Mouse (Mus musculus) brain, embryonic 14.5 days (tissue): ENCODE results near the gene Col4a3. TPM values are rescaled to one million over a fixed set of nuclear protein-coding genes. Genes with fewer than 3 reads are reported as not detected.

ENCODE experiments used
- DNase-seq: peaks from one replicate; pipeline ENCODE4 v3.0.0-alpha.2; 2011; ENCODE audit warnings: low read depth
- CTCF ChIP-seq: fragments of 200-500 bp; IDR thresholded peaks from 2 replicates; pipeline ENCODE4 v1.5.1; 2012; ENCODE audit warnings: inconsistent platforms, mild to moderate bottlenecking, moderate library complexity, borderline replicate concordance; ENCODE audit not compliant: insufficient read depth, insufficient read length; ENCODE audit errors: extremely low read depth
- POLR2A ChIP-seq: fragments of 200-500 bp; IDR thresholded peaks from 2 replicates; pipeline ENCODE4 v1.6.1; 2012; ENCODE audit warnings: mild to moderate bottlenecking, inconsistent platforms, borderline replicate concordance; ENCODE audit not compliant: poor library complexity, insufficient read depth, insufficient read length, severe bottlenecking; ENCODE audit errors: extremely low read depth
- polyA plus RNA-seq: library from polyadenylated mRNA; depleted of rRNA; stranded (reverse); fragments of >200 nt; gene quantifications from 2 replicates; pipeline ENCODE4 v1.2.3, GENCODE M21; 2012

Col4a3 gene
- polyA plus RNA-seq, 1 experiment: 0.25 TPM

- TF ChIP-seq POLR2A (no peak), CTCF (no peak)
Measured at GRCm38 (mm10) chr1:82717816-82718512, 131.2 kb downstream of the Col4a3 start.

GRCm38 (mm10) chr1:82724339-82725025 lies 137.8 kb downstream of the Col4a3 start, which contains the start of gene Mff:
TSS of gene Mff (plus strand) at chr1:82724890.
- peak; percentile 99 for DNase-seq
- peak; percentile 91 for TF ChIP-seq POLR2A
- no peak for TF ChIP-seq CTCF

More at GRCm38 (mm10) chr1:82717816-82718512, 131.2 kb downstream of the Col4a3 start:
- no peak for DNase-seq

DNA sequence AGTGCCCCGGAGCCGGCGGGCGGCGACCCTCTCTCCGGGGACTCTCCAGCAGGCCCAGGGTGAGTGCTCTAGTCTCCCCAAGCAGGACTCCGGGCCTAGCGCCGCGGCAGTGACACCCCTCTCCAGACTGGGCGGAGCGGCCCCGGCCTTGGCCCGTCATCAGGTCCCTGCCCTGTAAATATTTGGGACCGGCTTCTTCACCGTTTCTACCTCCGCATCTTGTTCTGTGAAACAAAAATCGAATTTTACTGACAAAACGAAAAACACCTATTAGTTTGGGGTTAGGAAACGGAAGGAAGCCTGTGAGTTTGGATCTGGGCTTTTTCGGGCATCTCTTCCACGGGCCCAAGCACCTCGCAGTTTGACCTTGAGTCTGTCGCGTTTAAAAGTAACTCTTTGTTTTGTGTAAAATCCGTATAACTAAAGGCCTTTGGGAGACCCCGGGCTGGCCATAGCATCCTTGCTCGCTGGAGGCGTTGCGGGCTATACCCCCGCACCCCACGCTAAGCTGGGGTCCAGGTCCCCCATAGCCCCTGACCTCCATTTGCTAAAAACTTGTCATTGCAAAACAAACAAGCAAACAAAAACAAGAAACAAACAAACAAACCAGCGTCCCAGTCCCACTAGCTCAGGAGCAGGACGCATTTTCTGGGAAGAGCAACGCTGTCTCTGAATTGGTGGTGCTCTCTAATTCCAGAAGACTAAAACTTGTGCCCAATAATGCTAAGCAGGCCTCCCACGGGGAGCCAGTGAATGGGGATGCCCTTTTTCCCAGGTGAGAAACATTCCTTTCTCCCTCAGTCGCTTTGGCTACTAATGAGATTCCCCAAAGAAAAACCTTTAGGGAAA lies 138.5 kb downstream of the Col4a3 start:
- DNase-seq: no peak
- no peak for TF ChIP-seq POLR2A
- no peak for TF ChIP-seq CTCF

DNA sequence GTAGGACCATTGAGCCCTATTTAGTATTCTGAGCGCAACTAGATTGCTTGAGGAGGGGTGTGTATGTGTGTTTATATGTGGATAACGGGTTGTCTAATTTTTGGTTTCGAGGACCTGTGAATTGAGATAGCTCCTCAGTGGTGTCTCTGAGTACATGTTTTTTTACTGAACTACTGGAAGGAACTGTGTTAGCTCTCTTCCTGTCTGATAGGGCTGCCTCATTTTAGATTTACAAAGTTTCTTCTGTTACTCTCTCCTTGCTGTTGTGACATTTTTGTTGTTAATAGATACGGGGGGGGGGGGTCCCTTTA lies 139.1 kb downstream of the Col4a3 start:
- DNase-seq: no peak
- TF ChIP-seq POLR2A (no peak), CTCF (no peak)

DNA sequence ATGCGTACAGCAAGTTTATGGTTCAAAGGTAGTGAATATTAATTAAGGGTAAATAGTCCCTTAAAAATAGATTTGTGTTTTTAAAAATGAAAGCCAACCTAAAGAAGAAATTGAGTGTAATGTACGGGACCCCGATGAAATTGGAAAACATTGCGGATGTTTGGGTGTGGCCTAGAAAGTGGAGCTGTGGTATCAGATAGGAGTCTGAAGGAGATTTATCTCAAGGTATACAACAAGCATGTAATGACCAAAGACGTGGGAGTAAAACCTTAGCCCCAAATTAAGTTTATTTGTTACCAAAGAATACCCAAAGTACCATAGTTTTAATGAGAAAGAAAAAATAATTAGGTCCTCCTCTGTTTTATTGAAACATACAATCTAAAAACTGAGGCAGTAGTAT lies 139.8 kb downstream of the Col4a3 start:
- TF ChIP-seq POLR2A (no peak), CTCF (no peak)
- DNase-seq: no peak

- no peak for DNase-seq
- TF ChIP-seq CTCF: no peak
- TF ChIP-seq POLR2A: no peak
Measured at GRCm38 (mm10) chr1:82733357-82733756, 146.6 kb downstream of the Col4a3 start.

DNA sequence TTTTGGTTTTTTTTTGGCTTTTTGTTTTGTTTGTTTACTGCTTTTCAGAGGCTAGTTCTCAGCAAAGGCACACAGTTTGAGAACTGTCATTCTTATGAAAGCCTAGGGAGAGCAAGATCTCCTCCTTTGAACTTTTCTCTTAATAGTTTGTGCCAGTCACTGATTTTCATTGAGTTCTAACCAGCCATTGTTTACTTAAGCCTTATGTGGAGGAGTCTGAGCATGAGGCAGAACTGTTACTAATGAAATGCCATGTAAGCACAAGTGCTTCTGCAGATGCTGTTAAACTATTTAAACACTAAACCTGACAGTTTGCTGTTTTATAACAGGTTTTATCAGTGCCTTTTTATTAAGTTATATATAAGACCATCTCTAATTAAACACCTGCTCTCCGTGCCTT lies 151.3 kb downstream of the Col4a3 start:
- TF ChIP-seq POLR2A (no peak), CTCF (no peak)
- no peak for DNase-seq

GRCm38 (mm10) chr1:82741539-82741938 lies 154.8 kb downstream of the Col4a3 start:
- no peak for DNase-seq
- TF ChIP-seq CTCF: no peak
- TF ChIP-seq POLR2A: no peak

DNA sequence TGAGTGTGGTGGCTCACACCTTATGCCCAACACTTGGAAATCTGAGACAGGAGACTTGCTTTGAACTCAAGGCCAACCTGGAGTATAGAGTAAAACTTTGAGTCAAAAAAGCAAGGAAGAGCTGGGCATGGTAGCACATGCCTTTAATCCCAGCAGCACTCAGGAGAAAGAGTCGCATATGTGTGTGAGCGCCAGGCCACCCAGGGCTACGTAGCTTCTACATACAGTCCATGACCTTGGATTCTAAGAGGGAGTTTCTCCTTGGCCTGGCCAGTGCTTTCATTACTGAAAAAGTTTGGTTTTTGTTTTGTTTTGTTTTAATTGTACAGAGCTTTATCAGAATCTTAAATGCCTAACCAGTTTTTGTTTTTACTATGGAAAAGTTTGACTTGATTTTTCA lies 157.2 kb downstream of the Col4a3 start:
- TF ChIP-seq POLR2A (no peak), CTCF (no peak)

DNA sequence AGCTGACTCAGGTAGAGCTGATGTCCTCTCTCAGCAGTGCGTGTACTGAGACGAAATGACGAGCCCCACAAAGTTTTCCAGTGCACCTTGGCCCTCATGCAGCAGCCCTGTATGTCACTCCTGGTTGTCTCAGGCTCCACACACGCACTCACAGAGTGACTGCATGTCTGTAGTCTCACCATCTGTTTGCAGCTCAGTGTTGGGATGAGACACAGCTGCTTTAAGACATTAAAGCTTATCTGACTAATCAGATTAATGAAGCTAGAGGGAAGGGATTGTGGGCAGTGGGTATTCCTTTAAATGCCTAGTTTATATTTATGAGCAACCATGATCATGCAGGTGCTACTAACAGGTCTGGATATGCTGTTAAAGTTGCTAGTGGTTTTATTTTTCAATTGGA lies 159.7 kb downstream of the Col4a3 start:
- TF ChIP-seq CTCF (no peak), POLR2A (no peak)
- peak; percentile 35 for DNase-seq

More for the DNA sequence above, 157.2 kb downstream of the Col4a3 start:
- DNase-seq: no peak

DNA sequence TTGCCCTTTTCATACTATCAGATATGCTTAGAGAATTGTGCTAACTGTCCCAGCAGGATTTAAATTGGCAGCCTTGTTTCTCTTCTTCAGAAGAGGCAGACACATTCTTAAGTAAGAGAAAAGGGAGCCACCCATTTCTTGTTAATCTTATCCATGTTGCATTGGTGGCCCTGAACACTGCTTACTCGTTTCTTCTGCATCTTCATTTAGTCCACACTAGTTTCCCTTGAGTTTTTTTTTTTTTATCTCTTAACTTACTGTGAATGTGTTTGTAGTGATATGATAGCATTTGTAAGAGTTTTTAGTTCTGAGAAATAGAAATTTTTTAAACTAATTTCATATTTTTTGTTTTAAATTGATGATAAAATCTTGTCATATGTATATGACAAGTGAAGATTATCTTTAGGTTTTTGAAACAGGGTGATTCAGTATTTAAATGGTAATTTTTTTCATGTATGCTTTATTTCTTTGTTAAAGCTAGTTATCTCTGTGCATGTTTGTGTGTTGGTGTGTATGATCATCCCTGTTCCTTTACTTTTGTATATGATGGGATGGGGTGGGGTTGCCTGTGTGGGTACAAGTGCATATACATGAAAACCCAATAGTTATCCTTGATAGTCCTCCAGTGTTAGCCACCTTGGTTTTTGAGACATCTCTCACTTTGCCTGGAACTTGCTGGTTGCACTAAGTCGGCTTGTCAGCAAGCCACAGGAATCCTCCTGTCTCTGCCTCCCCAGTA lies 161.2 kb downstream of the Col4a3 start:
- no peak for TF ChIP-seq CTCF
- DNase-seq: no peak

- DNase-seq: peak; percentile 2
- TF ChIP-seq POLR2A: no peak
- peak; percentile 39; the same call in 1 of the 2 replicates for TF ChIP-seq CTCF
Measured at GRCm38 (mm10) chr1:82759520-82759919, 172.8 kb downstream of the Col4a3 start.
